Mouse (Mus musculus) brain, embryonic 18.5 days (tissue): ENCODE data around the gene Egln2.

Experiments used
- DNase-seq: peaks from one replicate; pipeline ENCODE4 v3.0.0-alpha.2; 2012; ENCODE audit warnings: low read depth, low spot score

Egln2 gene

DNA sequence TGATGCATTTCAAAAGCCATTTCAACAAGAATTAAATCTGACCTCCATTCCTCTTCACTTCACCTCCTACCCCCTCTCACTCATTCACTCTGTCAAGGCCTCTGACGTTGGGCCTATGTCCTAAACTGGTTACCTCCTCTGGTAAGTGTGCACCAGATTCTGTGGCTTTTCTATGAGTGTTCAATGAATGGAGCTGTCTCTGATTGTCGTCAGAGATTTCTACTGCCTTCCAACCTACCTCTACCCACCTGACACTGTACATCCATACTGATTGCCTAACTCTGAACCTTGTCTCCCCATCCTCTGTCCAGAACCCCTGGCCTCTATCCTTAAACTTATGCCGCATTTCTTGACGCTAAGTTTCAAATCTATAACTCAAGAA lies 11.3 kb upstream of the Egln2 start:
- no peak for DNase-seq

- no peak for DNase-seq
Measured at GRCm38 (mm10) chr7:27174896-27175295, 8.3 kb upstream of the Egln2 start.

- no peak for DNase-seq
Measured at GRCm38 (mm10) chr7:27174496-27174895, 7.9 kb upstream of the Egln2 start.

- no peak for DNase-seq
Measured at GRCm38 (mm10) chr7:27170981-27171380, 4.4 kb upstream of the Egln2 start.

DNA sequence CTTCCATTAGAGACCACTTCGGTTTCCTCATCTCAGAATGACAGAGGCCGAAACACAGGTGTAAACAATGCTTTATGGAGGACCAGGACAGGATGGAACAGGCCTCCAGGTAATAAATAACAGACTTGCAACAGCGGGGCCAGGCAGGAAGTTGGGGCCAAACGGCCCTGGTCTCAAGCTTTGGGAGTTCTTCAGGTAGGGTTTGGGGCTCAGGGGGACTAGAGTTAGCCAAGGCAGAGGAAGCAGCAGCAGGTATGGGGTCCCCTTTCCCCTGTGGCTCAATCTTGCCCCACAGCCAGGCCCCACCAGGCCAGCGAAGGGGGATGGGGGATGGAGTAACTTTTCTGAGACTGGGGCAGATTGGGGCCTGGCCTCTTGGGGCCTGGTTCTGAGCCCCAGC lies 1.8 kb upstream of the Egln2 start:
- DNase-seq, result no peak

DNA sequence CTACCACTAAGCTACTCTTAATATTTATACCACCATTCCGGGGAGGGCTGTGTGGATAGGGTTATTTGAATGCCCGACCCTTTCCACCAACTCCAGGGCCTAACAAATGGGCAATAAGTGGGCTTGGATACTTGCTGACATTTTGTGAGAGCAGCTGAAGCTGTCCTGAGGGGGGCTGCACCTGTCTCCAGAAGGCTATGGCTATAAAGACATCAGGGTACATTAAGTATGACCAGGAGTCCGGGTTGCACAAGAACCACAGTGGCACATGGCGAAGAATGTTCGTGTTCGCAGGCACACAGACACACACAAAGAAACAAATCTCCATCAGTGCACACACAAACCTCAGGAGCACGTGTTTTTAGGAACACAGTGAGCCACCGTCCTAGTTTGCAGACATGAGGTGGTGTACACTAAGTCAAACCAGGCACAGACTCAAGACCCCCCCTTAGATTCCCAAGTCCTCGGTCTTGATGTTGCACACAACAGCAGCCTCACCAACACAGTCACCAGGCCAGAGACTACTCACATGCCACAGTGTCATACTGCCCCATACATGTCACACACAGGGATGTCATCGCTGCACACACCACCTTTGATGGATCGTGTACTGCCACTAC lies 983 bp upstream of the Egln2 start:
- DNase-seq, result no peak

DNA sequence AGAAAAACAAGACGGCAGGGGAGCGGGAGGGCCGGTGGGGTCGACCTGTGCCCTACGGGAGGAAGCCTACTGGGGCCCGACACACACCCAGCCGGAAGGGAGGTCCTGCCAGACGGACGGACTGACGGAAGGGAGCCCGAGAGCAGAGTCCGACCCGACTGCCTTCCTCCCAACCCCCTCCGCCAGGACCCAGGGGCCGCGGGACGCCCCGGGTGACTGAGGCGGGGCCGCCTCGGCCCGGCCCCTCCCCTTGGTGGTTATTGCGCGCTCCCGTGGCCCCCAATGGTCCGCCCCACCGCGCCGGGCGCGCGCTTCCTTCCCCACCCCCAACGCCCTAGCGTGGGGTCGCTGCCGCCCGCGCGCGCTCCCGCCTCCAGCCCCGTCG lies 381 bp downstream of the Egln2 start:
- peak; percentile 39 for DNase-seq

DNA sequence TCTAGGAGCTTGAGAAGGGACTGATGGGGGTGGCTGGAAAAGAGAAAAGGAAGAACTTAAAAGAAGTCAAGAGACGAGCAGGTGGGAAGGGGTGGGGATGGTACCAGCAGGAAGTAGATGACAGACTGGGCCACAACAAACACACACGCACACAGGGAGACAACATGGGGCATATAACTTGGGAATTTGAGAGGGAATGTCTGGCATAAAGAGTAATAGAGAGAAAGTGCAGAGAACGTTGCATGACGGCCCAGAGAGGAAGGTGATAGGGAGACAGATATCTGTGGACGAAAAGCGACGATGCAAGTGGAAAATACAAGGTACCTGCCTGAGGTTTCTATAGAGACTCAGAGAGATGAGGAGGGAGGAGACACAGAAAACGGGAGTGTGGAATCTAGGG lies 906 bp downstream of the Egln2 start:
- DNase-seq, result no peak

GRCm38 (mm10) chr7:27165007-27165655 lies 1.5 kb downstream of the Egln2 start:
- no peak for DNase-seq

GRCm38 (mm10) chr7:27164112-27164947 lies 2.3 kb downstream of the Egln2 start:
- DNase-seq, result no peak

DNA sequence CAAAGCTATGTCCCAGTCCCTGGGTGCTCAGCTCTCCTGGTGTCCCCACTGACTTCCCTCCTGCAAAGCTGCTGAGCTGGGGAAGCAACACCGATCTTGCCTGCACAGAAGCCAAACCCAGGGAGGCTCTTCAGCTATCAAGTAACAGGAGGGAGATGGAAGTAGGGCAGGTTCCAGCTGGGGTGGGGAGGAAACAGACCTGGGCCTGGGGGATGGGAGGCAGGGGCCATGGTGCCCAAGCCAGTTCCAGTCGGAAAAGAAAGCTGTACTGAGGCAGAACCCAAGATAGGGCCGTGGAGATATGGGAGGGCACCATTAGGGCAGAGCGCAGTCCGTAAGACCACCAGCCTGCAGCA lies 3.2 kb downstream of the Egln2 start:
- no peak for DNase-seq

DNA sequence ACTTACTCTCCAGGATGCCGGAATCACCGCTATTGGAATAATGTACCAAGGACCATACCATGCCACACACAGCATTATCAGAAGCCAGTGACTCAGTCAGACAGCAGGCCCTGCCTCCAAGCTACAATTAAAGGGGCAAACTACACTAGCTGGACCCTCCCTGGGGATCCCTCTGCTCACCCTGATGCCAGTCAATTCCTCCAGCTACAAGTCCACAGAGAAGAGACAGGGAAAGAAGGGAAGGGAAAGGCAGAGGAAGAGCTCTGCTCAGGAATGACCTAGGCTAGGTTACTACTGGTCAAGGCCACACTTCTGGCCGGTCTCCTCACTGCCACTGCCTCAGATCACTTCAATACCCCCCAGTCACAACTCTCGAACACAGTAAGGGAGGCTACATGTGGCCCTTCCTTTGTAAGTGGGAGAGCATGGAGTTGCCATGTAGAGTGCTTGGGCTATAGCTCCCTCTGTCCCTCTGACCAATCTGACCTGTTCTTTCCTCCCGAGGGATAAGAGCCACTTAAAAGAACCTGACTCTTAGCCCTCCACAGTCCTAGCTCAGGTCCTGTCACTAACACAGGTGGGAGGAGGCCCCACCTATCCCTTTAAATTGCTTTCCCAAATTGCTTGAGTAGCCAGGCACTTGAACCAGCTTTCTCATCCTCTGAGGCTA lies 3.7 kb downstream of the Egln2 start:
- no peak for DNase-seq

GRCm38 (mm10) chr7:27161744-27162143 lies 4.9 kb downstream of the Egln2 start:
- DNase-seq, result no peak

DNA sequence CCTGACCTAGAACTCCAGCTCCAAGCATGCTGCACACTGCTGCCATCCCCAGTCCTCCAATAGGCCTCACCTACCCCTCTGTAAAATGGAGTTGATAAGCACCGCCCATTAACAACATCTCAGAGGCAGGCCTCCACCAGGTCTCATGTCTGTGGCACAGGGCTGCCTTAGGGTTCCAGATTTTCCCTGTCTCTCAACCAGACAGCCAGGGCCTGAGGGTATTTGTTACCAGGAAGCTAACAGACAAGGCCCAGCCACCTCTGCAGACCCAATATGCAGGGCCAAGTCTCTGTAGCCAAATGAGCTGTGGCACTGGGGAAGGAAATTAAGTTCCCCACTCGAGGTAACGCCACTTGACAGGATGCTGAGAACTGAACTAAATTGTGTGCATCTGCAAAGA lies 5.7 kb downstream of the Egln2 start:
- no peak for DNase-seq

- peak; percentile 69 for DNase-seq
Measured at GRCm38 (mm10) chr7:27159882-27160281, 6.7 kb downstream of the Egln2 start.

DNA sequence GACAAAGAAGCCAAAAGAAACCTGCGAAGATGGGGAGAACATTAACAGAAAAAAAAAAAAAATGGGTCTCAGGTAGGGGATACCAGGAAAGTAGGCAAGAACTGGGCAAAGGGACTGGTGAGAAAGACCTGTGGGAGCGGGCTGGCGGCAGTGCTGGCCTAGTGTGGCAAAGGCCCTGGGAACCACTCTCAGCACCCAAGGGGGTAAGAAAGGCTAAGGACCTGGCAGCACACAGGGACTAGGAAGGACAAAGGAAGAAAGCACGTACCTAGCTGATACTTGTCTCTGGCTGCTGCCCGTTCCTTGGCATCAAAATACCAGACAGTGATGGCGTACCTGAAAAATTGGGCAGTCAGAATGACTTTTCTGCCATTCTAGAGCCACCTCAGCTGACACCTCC lies 7.3 kb downstream of the Egln2 start:
- no peak for DNase-seq

DNA sequence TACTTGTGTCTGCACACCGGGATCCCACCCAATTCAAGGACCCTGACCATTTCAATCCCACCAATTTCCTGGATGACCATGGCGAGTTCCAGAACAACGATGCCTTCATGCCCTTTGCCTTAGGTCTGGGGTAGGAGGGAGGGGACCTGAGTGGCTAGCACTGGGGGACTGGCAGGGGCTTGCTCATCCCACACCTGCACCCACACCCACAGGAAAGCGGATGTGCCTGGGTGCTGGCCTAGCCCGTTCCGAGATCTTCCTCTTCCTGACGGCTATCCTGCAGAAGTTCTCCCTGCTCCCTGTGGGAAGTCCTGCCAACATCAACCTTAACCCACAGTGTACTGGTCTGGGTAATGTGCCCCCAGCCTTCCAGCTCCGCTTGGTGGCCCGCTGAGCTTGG lies 8.4 kb downstream of the Egln2 start:
- no peak for DNase-seq

DNA sequence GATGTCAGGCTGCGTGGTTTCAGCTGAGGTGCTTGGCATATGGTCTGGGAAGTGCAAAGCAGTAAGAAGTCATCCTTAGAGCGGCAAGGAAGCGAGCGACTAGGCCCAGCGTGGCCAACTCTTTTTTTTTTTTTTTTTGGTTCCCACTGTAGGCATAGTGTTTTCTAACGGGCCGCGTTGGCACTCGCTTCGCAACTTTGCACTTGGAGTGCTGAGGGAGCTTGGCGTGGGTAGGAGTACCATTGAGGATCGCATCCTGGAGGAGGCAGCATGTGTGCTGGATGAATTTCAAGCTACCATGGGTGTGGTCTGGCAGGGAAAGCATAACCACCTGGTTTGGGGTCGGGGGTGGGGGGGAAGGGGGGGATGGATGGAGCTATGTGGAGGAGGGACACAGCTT lies 10.6 kb downstream of the Egln2 start:
- no peak for DNase-seq

- no peak for DNase-seq
Measured at GRCm38 (mm10) chr7:27153205-27153764, 13.3 kb downstream of the Egln2 start, which contains the start of gene Cyp2t4. TSS of gene Cyp2t4 (plus strand) at chr7:27153714.

DNA sequence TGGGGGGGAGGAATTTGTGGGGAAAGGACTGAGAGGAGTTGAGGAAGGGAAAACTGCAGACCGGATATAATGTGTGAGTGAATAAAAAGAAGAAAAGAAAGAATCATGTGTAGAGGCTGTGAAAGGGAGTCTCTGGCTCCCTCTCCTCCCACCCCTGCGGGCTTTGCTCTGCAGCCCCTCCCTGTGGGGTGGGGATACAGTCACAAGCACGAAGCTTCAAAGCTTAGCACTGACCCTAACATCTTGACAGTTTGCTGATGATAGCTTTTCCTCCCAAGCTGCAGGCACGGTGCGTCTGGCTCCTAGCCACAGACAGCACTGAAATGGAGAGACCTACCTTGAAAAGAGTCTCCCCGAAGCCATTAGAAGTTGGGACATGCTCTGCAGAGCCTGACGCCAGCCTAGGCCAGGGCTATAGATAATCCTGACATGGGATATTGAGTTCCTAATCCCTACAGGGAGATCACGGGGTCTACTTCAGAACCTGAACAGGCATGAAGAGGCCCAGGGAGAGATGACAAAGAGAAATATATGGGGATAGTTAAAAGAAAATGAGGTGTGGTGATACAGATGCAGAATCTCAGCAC lies 30.1 kb downstream of the Egln2 start:
- no peak for DNase-seq

DNA sequence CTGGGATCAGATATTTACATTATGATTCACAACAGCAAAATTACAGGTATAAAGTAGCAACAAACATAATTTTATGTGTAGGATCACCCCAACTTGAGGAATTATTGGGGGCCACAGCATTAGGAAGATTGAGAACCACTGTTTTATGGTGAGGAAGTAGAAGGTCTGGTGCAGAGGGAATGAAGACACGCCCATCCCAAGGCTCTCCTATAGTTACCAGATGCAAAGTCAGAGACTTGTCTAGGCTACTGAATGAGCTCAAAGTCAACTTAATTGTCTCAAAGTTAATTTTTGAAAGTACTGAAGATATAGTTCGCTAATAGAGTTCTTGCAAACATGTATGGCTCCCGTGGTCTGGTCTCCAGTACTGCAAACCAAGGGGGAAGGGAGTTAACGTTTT lies 32.8 kb downstream of the Egln2 start:
- DNase-seq, result no peak

DNA sequence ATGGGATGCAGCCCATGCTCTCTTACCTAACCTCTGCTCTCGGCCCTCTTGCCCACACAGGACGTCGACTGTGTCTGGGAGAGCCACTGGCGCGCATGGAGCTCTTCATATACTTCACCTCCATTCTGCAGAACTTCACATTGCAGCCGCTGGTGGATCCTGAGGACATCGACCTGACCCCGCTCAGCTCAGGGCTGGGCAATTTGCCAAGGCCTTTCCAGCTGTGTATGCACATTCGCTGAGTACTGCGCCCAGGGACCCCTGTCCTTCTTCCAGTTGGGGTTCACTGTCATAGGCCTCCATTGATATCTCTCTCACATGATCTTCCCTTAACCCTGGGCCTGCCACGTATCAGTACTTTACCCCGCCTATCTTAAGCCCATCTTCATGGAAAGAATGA lies 33.4 kb downstream of the Egln2 start:
- no peak for DNase-seq
